Mouse (Mus musculus): ENCODE measurements at regions not wholly inside any gene's neighbourhood (a gene's known extent, or its start where the extent isn't known, plus 50 kb on each side); places are given as distances from the start of the nearest gene placed in this dataset.

- intact Hi-C loops (cut with DNase I) = no loop called here
- no peak for DNase-seq
Measured at GRCm38 (mm10) chrX:49387439-49387838, 76.3 kb upstream of the Arhgap36 start.

- no peak for DNase-seq
- intact Hi-C loops (cut with DNase I) = loop anchor here (5.0 kb wide), 1 partner anchor 45 kb away; no protein-coding TSS in a partner anchor
Measured at GRCm38 (mm10) chrX:49377067-49377466, 86.7 kb upstream of the Arhgap36 start.

- intact Hi-C loops (cut with DNase I) = no loop called here
- DNase-seq = no peak
Measured at GRCm38 (mm10) chrX:49370384-49370783, 82.3 kb upstream of the Enox2 start.

- DNase-seq = no peak
Measured at GRCm38 (mm10) chrX:49369404-49369803, 81.3 kb upstream of the Enox2 start.

GRCm38 (mm10) chrX:49346451-49346850 lies 58.4 kb upstream of the Enox2 start:
- intact Hi-C loops (cut with DNase I) = loop anchor here (5.0 kb wide), 1 partner anchor 1156 kb away; no protein-coding TSS in a partner anchor
- DNase-seq = no peak

More at GRCm38 (mm10) chrX:49369404-49369803, 81.3 kb upstream of the Enox2 start:
- intact Hi-C loops (cut with DNase I) = no loop called here
